Mouse (Mus musculus): ENCODE measurements around the gene Clca3b. TPM values are rescaled to one million over a fixed set of nuclear protein-coding genes. Genes with fewer than 3 reads are reported as not detected.

Gene Clca3b
- polyA plus RNA-seq, 1 experiment: not detected

DNA sequence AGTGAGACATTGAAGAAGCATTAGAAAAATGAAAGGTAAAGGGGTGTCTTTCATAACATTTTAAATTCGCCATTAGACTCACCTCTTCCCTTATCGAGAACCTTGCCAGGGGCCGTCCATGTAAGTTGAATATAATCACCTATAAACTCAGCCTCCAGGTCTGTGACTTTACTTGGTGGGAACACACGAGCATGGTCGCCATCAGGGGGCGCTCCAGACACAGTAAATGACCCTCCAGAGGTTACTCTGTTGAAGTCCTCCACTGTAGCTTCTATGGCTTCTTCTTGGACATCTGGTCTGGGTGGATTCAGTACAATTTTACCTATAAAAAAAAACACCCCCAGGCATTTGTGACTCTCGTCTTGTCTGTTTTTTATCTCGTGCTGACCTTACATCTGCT is 47.3 kb downstream of the Clca3b start:
- no peak for TF ChIP-seq POLR2A (IDR thresholded peaks at IDR 0.05; ENCODE audit: borderline replicate concordance, extremely low read depth, insufficient read depth, insufficient read length, poor library complexity, severe bottlenecking)
- TF ChIP-seq CTCF (IDR thresholded peaks at IDR 0.05; ENCODE audit: borderline replicate concordance, extremely low read depth, insufficient read depth, insufficient read length): peak; percentile 34; the same call in 1 of the 2 replicates
- DNase-seq (ENCODE audit: low read depth): peak; percentile 46

DNA sequence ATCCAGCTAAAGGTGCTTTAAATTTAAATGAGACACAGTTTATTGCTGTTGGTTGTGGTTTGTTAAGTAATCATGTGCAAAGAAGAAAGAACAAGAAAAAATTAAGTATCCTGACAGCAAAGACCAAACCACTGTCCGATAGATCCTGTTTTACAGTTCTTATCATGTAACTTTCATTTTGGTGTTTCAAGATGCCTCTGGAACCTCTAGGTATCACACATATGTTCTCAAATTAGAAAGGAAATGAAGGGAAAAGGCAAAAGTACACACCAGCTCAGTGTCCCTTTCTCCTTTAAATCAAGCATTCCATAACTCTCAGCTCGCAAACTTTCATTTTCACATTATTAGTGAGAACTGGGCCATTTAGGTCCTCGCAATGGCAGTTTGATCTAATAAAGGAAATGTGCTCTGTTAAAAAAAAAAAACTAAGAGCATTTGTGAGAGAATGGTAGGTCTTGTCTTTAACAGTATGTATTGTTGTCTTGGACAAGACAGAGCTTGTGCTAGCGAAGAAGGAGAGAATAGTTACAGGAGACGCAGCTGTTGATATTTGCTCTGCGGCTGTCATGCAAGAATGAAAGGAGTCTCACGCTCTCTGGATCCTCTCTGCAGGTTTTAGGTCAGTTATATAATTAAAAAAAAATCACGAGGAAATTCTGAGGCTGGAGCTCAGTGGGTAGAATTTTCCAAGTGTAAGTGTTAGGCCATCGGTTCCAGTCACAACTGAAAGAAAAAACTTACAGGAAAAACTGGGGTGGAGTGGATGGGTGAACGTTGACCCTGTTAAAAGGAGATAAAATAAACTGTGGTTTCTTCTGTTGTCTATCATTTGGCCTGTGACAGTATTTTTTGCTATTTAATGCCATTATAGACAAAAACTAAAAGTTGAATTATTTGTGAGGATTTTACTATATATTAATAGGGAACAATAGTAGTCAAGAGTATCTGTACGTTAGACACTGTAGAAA is 63.7 kb downstream of the Clca3b start:
- TF ChIP-seq POLR2A (IDR thresholded peaks at IDR 0.05; ENCODE audit: borderline replicate concordance, extremely low read depth, insufficient read depth, insufficient read length, poor library complexity, severe bottlenecking) (no peak), CTCF (IDR thresholded peaks at IDR 0.05; ENCODE audit: borderline replicate concordance, extremely low read depth, insufficient read depth, insufficient read length) (no peak)
- no peak for DNase-seq (ENCODE audit: low read depth)

Other genes starting within 250 kb of the Clca3b start
- 22.3 and 49.9 TPM in 2 replicates for gene Sh3glb1, start 129.0 kb downstream of the Clca3b start, polyA plus RNA-seq (2012; rRNA removed)
- gene Clca3a1, start 88.4 kb downstream of the Clca3b start, polyA plus RNA-seq (2012; rRNA removed): 0.34 and 0.54 TPM in 2 replicates
- gene Clca3a2, start 29.9 kb downstream of the Clca3b start, polyA plus RNA-seq (2012; rRNA removed): 0.11 and 0.14 TPM in 2 replicates
- gene Clca4b, start 83.2 kb upstream of the Clca3b start, polyA plus RNA-seq (2012; rRNA removed): not detected in 2 replicates
- 0.03 TPM in 1 of 2 replicates, not detected in the other for gene Clca4a, start 125.7 kb upstream of the Clca3b start, polyA plus RNA-seq (2012; rRNA removed)
- 0.04 and 0.05 TPM in 2 replicates for gene Clca1, start 183.4 kb upstream of the Clca3b start, polyA plus RNA-seq (2012; rRNA removed)